Mouse (Mus musculus) megakaryocyte, embryonic 14.5 days (primary cell): ENCODE results near the gene C330007P06Rik. TPM values are rescaled to one million over a fixed set of nuclear protein-coding genes. Genes with fewer than 3 reads are reported as not detected.
"Not testable (repeated sequence)": the region's sequence is repeated elsewhere in the genome, so short reads cannot be mapped to it uniquely, and the experiment has no call there.

Experiments
- H3K27me3 ChIP-seq: replicated peaks from 2 replicates; pipeline ENCODE3; 2012; ENCODE audit warnings: inconsistent platforms
- H3K36me3 ChIP-seq: replicated peaks from 2 replicates; pipeline ENCODE3; 2012; ENCODE audit warnings: low read length, inconsistent platforms, mixed read lengths
- H3K4me1 ChIP-seq: 2 replicates; pipeline ENCODE4 v1.6.1; 2012; ENCODE audit warnings: inconsistent platforms
- H3K4me3 ChIP-seq: replicated peaks from 2 replicates; pipeline ENCODE3; 2012; ENCODE audit warnings: moderate library complexity, mild to moderate bottlenecking, inconsistent platforms
- H3K9me3 ChIP-seq: 2 replicates; pipeline ENCODE4 v1.6.1; 2012; ENCODE audit warnings: inconsistent platforms
- FLI1 ChIP-seq: IDR thresholded peaks from 2 replicates; pipeline ENCODE4 v1.6.1; 2012; ENCODE audit warnings: low read length, inconsistent platforms, mixed read lengths
- GATA1 ChIP-seq: IDR thresholded peaks from 3 replicates; pipeline ENCODE4 v1.6.1; 2012; ENCODE audit warnings: mixed read lengths, low read length, inconsistent platforms, borderline replicate concordance
- polyA plus RNA-seq: library from polyadenylated mRNA; stranded (reverse); fragments of >175 nt; gene quantifications from 2 replicates; pipeline ENCODE4 v1.2.3, GENCODE M21; 2012; ENCODE audit warnings: low replicate concordance; ENCODE audit not compliant: insufficient read depth

The C330007P06Rik gene
- polyA plus RNA-seq = 0.46 TPM in 1 of 2 replicates, not detected in the other

DNA sequence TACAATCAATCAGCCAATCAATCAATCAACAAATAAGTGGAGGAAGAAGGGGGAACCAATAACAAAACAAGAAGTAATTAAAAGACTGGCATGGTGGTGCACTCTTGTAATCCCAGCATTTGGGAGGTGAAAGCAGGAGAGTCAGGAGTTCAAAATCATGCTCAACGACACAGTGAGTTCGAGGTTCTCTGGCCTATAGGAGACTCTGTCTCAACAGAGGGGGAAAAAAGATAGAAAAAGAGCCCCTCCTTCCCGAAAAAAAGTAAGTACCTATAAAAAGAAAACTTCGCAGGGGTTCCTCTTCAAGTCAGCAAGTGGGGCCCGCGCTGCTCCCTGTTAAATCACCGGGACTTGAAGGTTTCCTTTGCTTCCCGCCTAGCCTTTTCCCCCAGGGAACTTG is at the start of gene C330007P06Rik, which contains the start of gene Ube2a:
C330007P06Rik (minus strand) TSS at position 347 of the 400 bp plus-strand sequence.
Ube2a (plus strand) TSS at position 136 of the 400 bp plus-strand sequence.
- TF ChIP-seq FLI1 (no peak), GATA1 (no peak)
- H3K9me3 ChIP-seq = peaks cover 9% of the 10 kb centered on the region; the same call in 1 of the 2 replicates
- H3K4me1 ChIP-seq = peaks cover 13% of the 10 kb centered on the region; the same call in 1 of the 2 replicates
- H3K36me3 ChIP-seq = peaks cover 13% of the 10 kb centered on the region
- H3K27me3 ChIP-seq = peaks cover 5% of the 10 kb centered on the region
- H3K4me3 ChIP-seq = peak within 1 kb of the TSS; percentile 93

DNA sequence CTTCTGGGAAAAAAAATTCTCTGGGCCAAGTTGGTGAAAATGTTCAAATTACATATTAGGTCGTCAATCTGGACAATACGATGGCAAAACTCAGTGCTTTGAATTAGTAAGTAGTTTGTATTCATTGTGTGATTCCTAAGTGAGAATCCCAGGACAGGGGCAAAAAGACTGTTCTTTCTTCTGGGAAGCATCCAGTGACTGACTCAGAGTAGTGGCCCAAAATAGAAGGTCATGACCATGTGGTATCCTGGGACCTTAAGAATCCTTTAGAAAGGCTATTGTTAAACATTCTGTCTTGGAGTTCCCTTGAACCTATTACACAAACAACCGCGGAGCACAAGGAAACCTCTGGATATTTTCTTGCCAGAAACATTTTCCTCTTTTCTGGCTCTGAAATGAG is 47.4 kb upstream of the C330007P06Rik start:
- peaks cover 7% of the 10 kb centered on the region for H3K27me3 ChIP-seq
- no peaks in the 10 kb centered on the region for H3K36me3 ChIP-seq
- no peak overlapping the region for H3K4me3 ChIP-seq
- no peaks in the 10 kb centered on the region for H3K9me3 ChIP-seq
- H3K4me1 ChIP-seq = no peaks in the 10 kb centered on the region
- no peak for TF ChIP-seq GATA1
- no peak for TF ChIP-seq FLI1

DNA sequence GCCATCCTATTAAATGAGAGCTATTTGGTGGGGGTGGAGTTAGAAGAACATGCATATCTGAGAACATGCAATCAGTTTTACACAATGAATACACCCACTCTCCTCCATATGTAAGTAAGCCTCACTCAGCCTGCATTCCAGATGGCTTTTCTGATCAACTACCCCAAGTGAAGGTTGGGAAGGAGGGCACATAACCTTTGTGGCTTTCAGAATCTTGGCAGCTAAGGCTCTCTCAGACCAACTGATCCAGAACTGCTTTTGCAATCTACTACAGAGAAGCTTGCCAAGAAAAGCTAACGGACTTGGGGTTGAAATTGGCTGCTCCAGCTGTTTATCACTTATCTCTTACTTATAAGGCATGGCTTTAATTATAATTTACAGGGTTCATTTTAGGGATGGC is 43.8 kb upstream of the C330007P06Rik start:
- no peaks in the 10 kb centered on the region for H3K9me3 ChIP-seq
- H3K4me1 ChIP-seq = no peaks in the 10 kb centered on the region
- peaks cover 9% of the 10 kb centered on the region for H3K27me3 ChIP-seq
- TF ChIP-seq FLI1 (no peak), GATA1 (no peak)
- no peaks in the 10 kb centered on the region for H3K36me3 ChIP-seq
- no peak overlapping the region for H3K4me3 ChIP-seq

DNA sequence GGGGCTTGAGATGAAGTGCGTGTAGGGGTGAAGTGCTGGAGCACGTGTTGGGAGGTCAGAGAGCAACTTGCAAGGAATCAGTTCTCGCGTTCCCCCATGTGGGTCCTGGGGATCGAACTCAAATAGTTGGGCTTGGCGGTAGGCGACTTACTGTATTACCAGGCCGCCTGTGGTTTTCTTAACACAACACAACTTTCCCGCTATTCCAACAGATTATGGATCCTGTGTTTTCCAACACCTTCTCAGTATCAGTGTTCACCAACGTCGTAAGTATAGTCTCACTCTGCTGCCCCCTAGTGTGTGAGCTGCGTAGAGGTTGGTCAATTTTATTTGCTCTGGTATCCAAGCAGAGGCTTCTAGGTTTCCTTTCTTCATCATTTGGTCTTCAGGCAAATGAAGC is 37.4 kb upstream of the C330007P06Rik start:
- H3K4me1 ChIP-seq = peaks cover 7% of the 10 kb centered on the region; the same call in 1 of the 2 replicates
- no peaks in the 10 kb centered on the region for H3K9me3 ChIP-seq
- peaks cover 6% of the 10 kb centered on the region for H3K27me3 ChIP-seq
- no peaks in the 10 kb centered on the region for H3K36me3 ChIP-seq
- no peak overlapping the region for H3K4me3 ChIP-seq
- no peak for TF ChIP-seq FLI1

DNA sequence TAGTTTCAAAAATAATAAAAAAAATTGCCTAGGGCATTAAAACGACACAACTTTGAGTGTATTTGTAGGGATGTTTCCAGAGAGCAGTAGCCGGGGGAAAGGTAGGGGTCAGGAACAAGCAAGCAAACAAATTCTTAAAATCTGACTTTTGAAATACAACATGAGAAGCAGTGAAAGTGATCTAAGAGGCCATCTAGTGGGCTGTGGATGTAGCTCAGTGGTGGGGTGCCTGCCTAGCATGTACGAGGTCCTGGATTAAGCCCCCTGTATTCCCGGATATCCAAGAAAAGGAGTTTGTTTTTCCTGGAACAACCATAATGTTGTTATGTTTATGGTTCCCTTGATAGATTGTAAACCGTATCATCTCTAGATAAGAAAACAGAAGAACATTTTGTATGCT is 32.6 kb upstream of the C330007P06Rik start:
- Histone ChIP-seq H3K36me3 (no peaks in the 10 kb centered on the region), H3K4me3 (no peak overlapping the region), H3K27me3 (no peaks in the 10 kb centered on the region), H3K9me3 (0 out of 2 replicates have a peak, but pooled peaks cover 2% of the 10 kb centered on the region), H3K4me1 (peaks cover 17% of the 10 kb centered on the region)
- TF ChIP-seq FLI1 (no peak), GATA1 (no peak)

DNA sequence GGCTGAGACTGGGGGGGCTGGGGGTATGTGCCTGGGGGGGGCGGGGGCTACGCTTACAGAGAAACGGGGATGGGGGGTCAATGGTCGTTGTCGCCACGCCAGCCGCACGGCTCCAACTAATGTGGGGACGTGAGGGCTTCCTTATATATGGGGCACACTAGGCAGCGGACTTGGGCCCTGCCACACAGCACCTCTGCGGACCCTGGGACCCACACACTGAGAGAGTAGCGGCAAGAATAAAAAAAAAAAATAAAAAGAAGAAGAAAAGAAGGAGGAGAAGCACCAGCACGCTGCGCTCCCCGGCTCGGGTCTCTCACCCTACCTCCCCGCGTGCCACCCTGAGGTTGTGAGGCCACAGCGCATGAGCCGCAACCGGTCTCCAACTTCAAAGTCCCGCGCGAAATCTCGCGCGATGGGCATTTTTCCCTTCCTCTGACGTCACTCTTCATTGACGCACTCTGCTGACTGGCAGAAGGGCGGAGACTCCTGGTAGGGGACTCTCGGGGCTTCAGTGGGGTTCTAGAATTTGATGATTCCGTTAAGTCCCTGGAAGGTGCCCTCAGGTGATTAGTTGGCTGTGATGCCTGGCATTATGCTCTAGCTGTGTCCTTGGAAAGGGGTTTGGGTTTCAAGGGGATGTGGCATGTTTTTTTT is 29.3 kb upstream of the C330007P06Rik start:
- peaks cover 17% of the 10 kb centered on the region for H3K4me1 ChIP-seq
- 0 out of 2 replicates have a peak, but pooled peaks cover 2% of the 10 kb centered on the region for H3K9me3 ChIP-seq
- TF ChIP-seq GATA1 (no peak), FLI1 (no peak)

DNA sequence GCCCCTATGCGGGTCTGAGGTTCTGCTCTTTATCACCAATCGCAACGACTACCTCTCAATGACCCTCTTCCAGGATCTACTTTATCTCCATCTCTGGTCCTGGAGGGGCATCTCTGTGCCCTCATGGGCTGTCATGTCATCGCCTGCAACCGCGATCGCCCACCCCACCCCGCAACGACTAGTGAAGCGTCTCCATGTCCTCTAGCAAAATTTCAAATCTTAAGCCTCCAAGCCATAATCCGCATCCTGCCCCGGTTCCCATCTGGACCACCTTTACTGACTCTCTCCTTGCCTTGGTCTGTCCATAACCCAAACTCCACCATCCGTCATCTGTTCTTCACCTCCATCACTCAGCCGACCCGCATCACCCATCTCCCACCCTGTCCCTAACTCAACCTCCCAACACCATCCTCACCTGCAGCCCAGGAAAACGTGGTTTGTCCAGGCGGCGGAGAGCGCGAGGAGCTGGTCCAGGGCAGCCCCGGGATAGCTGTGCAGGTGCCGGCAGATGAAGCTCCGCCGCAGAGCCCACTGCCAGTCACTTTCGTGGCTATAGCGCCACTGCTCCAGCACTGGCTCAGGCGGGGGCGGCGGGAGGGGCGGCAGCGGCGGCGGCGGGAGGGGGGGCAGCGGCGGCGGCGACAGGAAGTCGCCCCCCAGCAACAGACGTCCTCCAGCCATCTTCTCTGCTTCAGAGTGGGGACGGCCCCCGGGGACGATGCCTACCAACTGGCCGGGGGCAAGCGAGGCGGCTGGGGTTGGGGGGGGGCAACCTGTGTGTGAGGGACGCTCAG is 28.6 kb upstream of the C330007P06Rik start, which contains the start of gene Nkrf:
Nkrf (minus strand) TSS at position 579 of the 794 bp plus-strand sequence.
- Histone ChIP-seq H3K4me1 (peaks cover 14% of the 10 kb centered on the region), H3K36me3 (no peaks in the 10 kb centered on the region), H3K9me3 (0 out of 2 replicates have a peak, but pooled peaks cover 2% of the 10 kb centered on the region), H3K4me3 (peak within 1 kb of the TSS; percentile 93), H3K27me3 (no peaks in the 10 kb centered on the region)
- TF ChIP-seq GATA1 (no peak), FLI1 (no peak)

More for the DNA sequence above, 29.3 kb upstream of the C330007P06Rik start:
- Histone ChIP-seq H3K36me3 (no peaks in the 10 kb centered on the region), H3K4me3 (peak overlapping the region; percentile 93), H3K27me3 (no peaks in the 10 kb centered on the region)

DNA sequence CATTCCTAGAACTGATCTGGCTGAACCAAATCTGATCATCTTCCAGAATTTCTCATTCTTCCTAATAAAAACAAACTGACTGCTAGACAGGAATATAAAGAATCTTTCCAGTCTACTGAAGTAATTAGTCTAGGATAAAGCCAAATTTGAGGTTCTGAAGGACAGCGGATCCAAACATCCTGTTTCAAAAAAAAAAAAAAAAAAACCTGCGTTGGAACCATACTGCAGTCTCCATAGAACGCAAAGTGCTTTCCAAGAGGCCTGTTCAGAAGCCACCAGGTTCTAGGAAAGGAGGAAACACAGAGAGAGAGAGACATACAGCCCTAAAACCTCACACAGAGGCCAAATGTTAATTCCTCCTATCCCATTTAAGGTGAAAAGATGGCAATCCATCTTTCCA is 27.7 kb upstream of the C330007P06Rik start:
- Histone ChIP-seq H3K4me1 (peaks cover 9% of the 10 kb centered on the region), H3K4me3 (peak overlapping the region; percentile 93), H3K9me3 (0 out of 2 replicates have a peak, but pooled peaks cover 2% of the 10 kb centered on the region), H3K27me3 (no peaks in the 10 kb centered on the region), H3K36me3 (no peaks in the 10 kb centered on the region)
- TF ChIP-seq FLI1 (no peak), GATA1 (no peak)

DNA sequence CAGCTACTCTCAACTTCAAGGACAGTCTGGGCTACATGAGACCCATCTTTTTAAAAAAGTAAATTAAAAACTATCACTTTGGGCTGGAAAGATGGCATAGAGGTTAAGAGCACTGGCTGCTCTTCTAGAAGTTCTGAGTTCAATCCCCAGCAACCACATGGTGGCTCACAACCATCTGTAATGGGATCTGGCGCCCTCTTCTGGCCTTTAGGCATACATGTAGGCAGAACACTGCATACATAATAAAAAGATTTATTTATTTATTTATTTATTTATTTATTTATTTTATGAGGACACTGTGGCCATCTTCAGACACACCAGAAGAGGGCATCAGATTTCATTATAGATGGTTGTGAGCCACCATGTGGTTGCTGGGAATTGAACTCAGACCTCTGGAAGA is 25.0 kb upstream of the C330007P06Rik start:
- not testable (repeated sequence) for H3K36me3 ChIP-seq, H3K9me3 ChIP-seq, H3K4me3 ChIP-seq, H3K27me3 ChIP-seq, H3K4me1 ChIP-seq

DNA sequence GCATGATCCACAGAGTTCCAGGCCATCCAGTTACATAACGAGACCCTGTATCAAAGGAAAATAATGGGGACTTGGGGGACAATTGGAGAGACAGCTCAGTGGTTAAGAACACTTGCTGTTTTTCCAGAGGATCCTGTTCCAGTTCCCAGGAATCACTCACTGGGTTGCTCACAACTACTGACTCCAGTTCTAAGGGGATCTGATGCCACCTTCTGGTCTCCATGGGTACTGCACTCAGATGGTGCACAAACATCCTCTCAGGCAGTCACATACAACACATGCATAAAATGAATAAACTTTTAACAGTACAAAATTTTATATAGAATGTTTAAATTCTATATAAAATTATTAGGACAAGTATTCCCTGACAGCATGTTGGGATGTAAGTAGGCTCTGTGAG is 10.8 kb upstream of the C330007P06Rik start:
- peaks cover 4% of the 10 kb centered on the region; the same call in 1 of the 2 replicates for H3K9me3 ChIP-seq
- no peak overlapping the region for H3K4me3 ChIP-seq
- no peaks in the 10 kb centered on the region for H3K4me1 ChIP-seq
- no peak for TF ChIP-seq FLI1
- no peak for TF ChIP-seq GATA1
- H3K27me3 ChIP-seq = no peaks in the 10 kb centered on the region
- H3K36me3 ChIP-seq = peaks cover 67% of the 10 kb centered on the region
